Mouse (Mus musculus) olfactory bulb, adult 2 months (tissue): ENCODE results near the gene Erbb3. TPM values are rescaled to one million over a fixed set of nuclear protein-coding genes. Genes with fewer than 3 reads are reported as not detected.
"Not testable (repeated sequence)": the region's sequence is repeated elsewhere in the genome, so short reads cannot be mapped to it uniquely, and the experiment has no call there.

Source experiments
- H3K27ac ChIP-seq: fragments of 200-500 bp; 2 replicates; pipeline ENCODE4 v1.5.1; 2012; ENCODE audit warnings: low read depth, low read length; ENCODE audit not compliant: insufficient read depth
- H3K4me1 ChIP-seq: fragments of 200-500 bp; 2 replicates; pipeline ENCODE4 v1.6.1; 2012; ENCODE audit warnings: low read length; ENCODE audit not compliant: control insufficient read depth, insufficient read depth
- H3K4me3 ChIP-seq: fragments of 200-500 bp; 2 replicates; pipeline ENCODE4 v1.5.1; 2012; ENCODE audit warnings: mild to moderate bottlenecking, low read depth, low read length, moderate library complexity; ENCODE audit not compliant: insufficient read depth
- CTCF ChIP-seq: fragments of 200-500 bp; IDR thresholded peaks from 2 replicates; pipeline ENCODE4 v1.5.1; 2012; ENCODE audit warnings: low read depth, mild to moderate bottlenecking, low read length, moderate library complexity; ENCODE audit not compliant: insufficient read depth
- POLR2A ChIP-seq: fragments of 200-500 bp; IDR thresholded peaks from 2 replicates; pipeline ENCODE4 v1.6.1; 2012; ENCODE audit warnings: mild to moderate bottlenecking, low read depth, low read length, moderate library complexity; ENCODE audit not compliant: insufficient read depth
- WGBS: fragments of 180-500 bp; shearing (Covaris S2); methylation state at CpG from one replicate; pipeline ENCODE4 v1.1.7; 2018; 5-methylcytosine and 5-hydroxymethylcytosine counted together
- polyA plus RNA-seq: library from polyadenylated mRNA; stranded (reverse); fragments of >200 nt; gene quantifications from 2 replicates; pipeline ENCODE4 v1.2.4, GENCODE M21; 2012; ENCODE audit warnings: low replicate concordance; ENCODE audit not compliant: missing spikeins, insufficient read depth, insufficient read length

The Erbb3 gene
- polyA plus RNA-seq, 1 experiment = not detected

GRCm38 (mm10) chr10:128575063-128575462, 14.4 kb downstream of the Erbb3 start:
- H3K27ac ChIP-seq = no peak overlapping the region
- no peak for TF ChIP-seq POLR2A
- no peak for TF ChIP-seq CTCF

GRCm38 (mm10) chr10:128565788-128566531, 23.5 kb downstream of the Erbb3 start, which contains the start of gene Pa2g4:
Gene Pa2g4, minus strand, starts transcription at chr10:128565987.
- Histone ChIP-seq H3K4me3 (peak within 1 kb of the TSS; percentile 84), H3K4me1 (peaks cover 3% of the 10 kb centered on the region), H3K27ac (peak within 1 kb of the TSS; percentile 73)
- TF ChIP-seq POLR2A (peak; percentile 88), CTCF (no peak)
- WGBS = under 1% methylated on average over 58 of the region's 58 CpGs

More at GRCm38 (mm10) chr10:128575063-128575462, 14.4 kb downstream of the Erbb3 start:
- Histone ChIP-seq H3K4me1 (no peaks in the 10 kb centered on the region), H3K4me3 (no peak overlapping the region)
- 84% methylated on average over 2 of the region's 2 CpGs for WGBS

GRCm38 (mm10) chr10:128565206-128565787, 24.2 kb downstream of the Erbb3 start:
- Histone ChIP-seq H3K27ac (peak overlapping the region; percentile 0), H3K4me1 (peaks cover 3% of the 10 kb centered on the region), H3K4me3 (peak overlapping the region; percentile 56)
- TF ChIP-seq POLR2A = no peak
- no peak for TF ChIP-seq CTCF
- WGBS = under 1% methylated on average over 46 of the region's 46 CpGs

- 81% methylated on average over 6 of the region's 6 CpGs for WGBS
- TF ChIP-seq CTCF (no peak), POLR2A (no peak)
- Histone ChIP-seq H3K4me1 (peaks cover 3% of the 10 kb centered on the region), H3K27ac (no peak overlapping the region), H3K4me3 (no peak overlapping the region)
Measured at GRCm38 (mm10) chr10:128563544-128563943, 25.9 kb downstream of the Erbb3 start.

GRCm38 (mm10) chr10:128556963-128557362, 32.5 kb downstream of the Erbb3 start:
- WGBS = 86% methylated on average over 6 of the region's 6 CpGs
- Histone ChIP-seq H3K4me3 (no peak overlapping the region), H3K4me1 (no peaks in the 10 kb centered on the region), H3K27ac (no peak overlapping the region)
- TF ChIP-seq CTCF (no peak), POLR2A (no peak)

- no peak overlapping the region for H3K27ac ChIP-seq
- TF ChIP-seq CTCF (no peak), POLR2A (no peak)
Measured at GRCm38 (mm10) chr10:128556286-128556685, 33.2 kb downstream of the Erbb3 start.

GRCm38 (mm10) chr10:128555567-128555966, 33.9 kb downstream of the Erbb3 start:
- not testable (repeated sequence) for H3K4me1 ChIP-seq, H3K4me3 ChIP-seq, H3K27ac ChIP-seq
- WGBS = 100% methylated on average over 1 of the region's 1 CpGs

More at GRCm38 (mm10) chr10:128556286-128556685, 33.2 kb downstream of the Erbb3 start:
- Histone ChIP-seq H3K4me3 (no peak overlapping the region), H3K4me1 (no peaks in the 10 kb centered on the region)

GRCm38 (mm10) chr10:128550144-128550823, 39.2 kb downstream of the Erbb3 start:
- H3K4me3 ChIP-seq, H3K4me1 ChIP-seq, H3K27ac ChIP-seq: not testable (repeated sequence)
- 91% methylated on average over 11 of the region's 11 CpGs for WGBS

GRCm38 (mm10) chr10:128549682-128550057, 39.8 kb downstream of the Erbb3 start:
- peak overlapping the region; percentile 49; the same call in 1 of the 2 replicates for H3K27ac ChIP-seq
- 54% methylated on average over 6 of the region's 6 CpGs for WGBS
- not testable (repeated sequence) for H3K4me3 ChIP-seq, H3K4me1 ChIP-seq
